Mouse (Mus musculus) limb, embryonic 14.5 days (tissue): ENCODE data around the gene Tmc8. TPM values are rescaled to one million over a fixed set of nuclear protein-coding genes. Genes with fewer than 3 reads are reported as not detected.

ENCODE experiments used
- ATAC-seq: fragments of 200-750 bp; cut with Nextera tagmentation; 2 replicates; pipeline ENCODE4 v1.8.0; 2017; ENCODE audit warnings: low read depth, moderate number of reproducible peaks, moderate TSS enrichment; ENCODE audit not compliant: low FRiP score
- DNase-seq: peaks from one replicate; pipeline ENCODE4 v3.0.0-alpha.2; 2015; ENCODE audit warnings: low spot score
- H3K27ac ChIP-seq: fragments of 300-500 bp; sonication (generic); replicated peaks from 2 replicates; pipeline ENCODE4 v1.5.1; 2014; ENCODE audit warnings: low read depth, mild to moderate bottlenecking, low read length, moderate library complexity, mixed read lengths
- H3K27me3 ChIP-seq: fragments of 300-500 bp; sonication (generic); 2 replicates; pipeline ENCODE4 v1.6.1; 2014; ENCODE audit warnings: low read length, mixed read lengths; ENCODE audit not compliant: control insufficient read depth, insufficient read depth
- H3K36me3 ChIP-seq: fragments of 300-500 bp; sonication (generic); 2 replicates; pipeline ENCODE4 v1.6.1; 2014; ENCODE audit warnings: mild to moderate bottlenecking, low read length, moderate library complexity, mixed read lengths; ENCODE audit not compliant: control insufficient read depth, insufficient read depth
- H3K4me1 ChIP-seq: fragments of 300-500 bp; sonication (generic); 2 replicates; pipeline ENCODE4 v1.6.1; 2014; ENCODE audit warnings: antibody characterized with exemption, low read length, mixed read lengths; ENCODE audit not compliant: control insufficient read depth, insufficient read depth
- H3K4me2 ChIP-seq: fragments of 300-500 bp; sonication (generic); replicated peaks from 2 replicates; pipeline ENCODE4 v1.6.1; 2014; ENCODE audit warnings: low read depth, mild to moderate bottlenecking, low read length, moderate library complexity; ENCODE audit not compliant: severe bottlenecking
- H3K4me3 ChIP-seq: fragments of 300-500 bp; sonication (generic); replicated peaks from 2 replicates; pipeline ENCODE4 v1.5.1; 2014; ENCODE audit warnings: low read length
- H3K9ac ChIP-seq: fragments of 300-500 bp; sonication (generic); 2 replicates; pipeline ENCODE4 v1.6.1; 2014; ENCODE audit warnings: mild to moderate bottlenecking, low read depth, low read length, moderate library complexity; ENCODE audit not compliant: severe bottlenecking
- H3K9me3 ChIP-seq: fragments of 300-500 bp; sonication (generic); 2 replicates; pipeline ENCODE4 v1.6.1; 2016; ENCODE audit warnings: low read length; ENCODE audit not compliant: control insufficient read depth
- POLR2A ChIP-seq: fragments of 200-500 bp; IDR thresholded peaks from 2 replicates; pipeline ENCODE4 v1.8.0; 2012; ENCODE audit warnings: inconsistent platforms, mild to moderate bottlenecking, moderate library complexity, borderline replicate concordance; ENCODE audit not compliant: insufficient read depth, insufficient read length; ENCODE audit errors: extremely low read depth
- WGBS: fragments of 180-500 bp; shearing (Covaris S2); extraction: QIAGEN DNeasy Blood & Tissue Kit; methylation state at CpG from one replicate; pipeline ENCODE4 v1.1.7; 2014; 5-methylcytosine and 5-hydroxymethylcytosine counted together
- polyA plus RNA-seq, 2 experiments: library from polyadenylated mRNA; depleted of rRNA in 1 of 2; stranded (reverse) in 1 of 2; unstranded in 1 of 2; fragments of >200 nt; fragmentation: Nextera tagmentation in 1 of 2; extraction: Ambion mirVana in 1 of 2; gene quantifications; 2 replicates each; pipeline versions ENCODE4 v1.2.1 to v1.2.3; 2012 to 2014

Tmc8 gene
- polyA plus RNA-seq, 2 experiments: 1.1 to 3.1 TPM

GRCm38 (mm10) chr11:117834086-117834485 is 52.2 kb downstream of the Tmc8 start:
- Histone ChIP-seq H3K4me3 (no peak overlapping the region), H3K9me3 (no peaks in the 10 kb centered on the region), H3K9ac (no peak overlapping the region), H3K4me1 (peaks cover 3% of the 10 kb centered on the region), H3K27me3 (no peaks in the 10 kb centered on the region), H3K27ac (no peak overlapping the region), H3K4me2 (no peak overlapping the region), H3K36me3 (no peaks in the 10 kb centered on the region)
- DNase-seq (no peak), ATAC-seq (no peak)
- TF ChIP-seq POLR2A: no peak
- 92% methylated on average over 8 of the region's 8 CpGs for WGBS

GRCm38 (mm10) chr11:117836306-117836705 is 54.4 kb downstream of the Tmc8 start:
- no peaks in the 10 kb centered on the region for H3K36me3 ChIP-seq
- no peak for TF ChIP-seq POLR2A
- no peak overlapping the region for H3K4me3 ChIP-seq
- peak; percentile 8 for DNase-seq
- peak overlapping the region; percentile 25; the same call in 1 of the 2 replicates for H3K4me2 ChIP-seq
- no peaks in the 10 kb centered on the region for H3K9me3 ChIP-seq
- ATAC-seq: 0 out of 2 replicates have a peak, but pooled peaks have one; percentile 9
- no peak overlapping the region for H3K9ac ChIP-seq
- peaks cover 3% of the 10 kb centered on the region for H3K4me1 ChIP-seq
- 28% methylated on average over 13 of the region's 13 CpGs for WGBS
- no peak overlapping the region for H3K27ac ChIP-seq
- H3K27me3 ChIP-seq: no peaks in the 10 kb centered on the region

- Histone ChIP-seq H3K27me3 (no peaks in the 10 kb centered on the region), H3K27ac (no peak overlapping the region), H3K36me3 (no peaks in the 10 kb centered on the region), H3K4me1 (no peaks in the 10 kb centered on the region), H3K9me3 (no peaks in the 10 kb centered on the region), H3K9ac (no peak overlapping the region), H3K4me2 (no peak overlapping the region), H3K4me3 (no peak overlapping the region)
- 59% methylated on average over 2 of the region's 2 CpGs for WGBS
- no peak for TF ChIP-seq POLR2A
- DNase-seq (no peak), ATAC-seq (no peak)
Observed at GRCm38 (mm10) chr11:117838572-117838971, 56.7 kb downstream of the Tmc8 start.

- 88% methylated on average over 1 of the region's 1 CpGs for WGBS
- no peak overlapping the region for H3K27ac ChIP-seq
- no peak for TF ChIP-seq POLR2A
Observed at GRCm38 (mm10) chr11:117839021-117839420, 57.1 kb downstream of the Tmc8 start.

GRCm38 (mm10) chr11:117840910-117841309 is 59.0 kb downstream of the Tmc8 start:
- DNase-seq (no peak), ATAC-seq (no peak)
- no peaks in the 10 kb centered on the region for H3K9me3 ChIP-seq
- H3K4me1 ChIP-seq: no peaks in the 10 kb centered on the region
- no peak for TF ChIP-seq POLR2A
- H3K27me3 ChIP-seq: no peaks in the 10 kb centered on the region
- no peak overlapping the region for H3K9ac ChIP-seq
- no peak overlapping the region for H3K4me2 ChIP-seq
- no peaks in the 10 kb centered on the region for H3K36me3 ChIP-seq
- no peak overlapping the region for H3K27ac ChIP-seq
- WGBS: 48% methylated on average over 1 of the region's 1 CpGs
- H3K4me3 ChIP-seq: no peak overlapping the region

More at GRCm38 (mm10) chr11:117839021-117839420, 57.1 kb downstream of the Tmc8 start:
- Histone ChIP-seq H3K4me1 (no peaks in the 10 kb centered on the region), H3K9me3 (no peaks in the 10 kb centered on the region), H3K4me2 (no peak overlapping the region), H3K27me3 (no peaks in the 10 kb centered on the region), H3K4me3 (no peak overlapping the region), H3K9ac (no peak overlapping the region), H3K36me3 (no peaks in the 10 kb centered on the region)
- ATAC-seq (no peak), DNase-seq (no peak)

Other genes starting within 250 kb of the Tmc8 start
- 34.7 and 43.7 TPM in 2 replicates for gene Tnrc6c, start 127.8 kb upstream of the Tmc8 start, polyA plus RNA-seq (2012; rRNA removed)
- 18.1 and 21.1 TPM in 2 replicates for gene Tnrc6c, start 127.8 kb upstream of the Tmc8 start, polyA plus RNA-seq (2014; fragmentation: Nextera tagmentation; extraction: Ambion mirVana)
- 28.2 and 31.1 TPM in 2 replicates for gene Tmc6, start 122 bp downstream of the Tmc8 start, polyA plus RNA-seq (2012; rRNA removed)
- 19.0 and 24.5 TPM in 2 replicates for gene Tmc6, start 122 bp downstream of the Tmc8 start, polyA plus RNA-seq (2014; fragmentation: Nextera tagmentation; extraction: Ambion mirVana)
- 0.11 and 0.41 TPM in 2 replicates for gene 6030468B19Rik, start 15.6 kb downstream of the Tmc8 start, polyA plus RNA-seq (2012; rRNA removed)
- gene 6030468B19Rik, start 15.6 kb downstream of the Tmc8 start, polyA plus RNA-seq (2014; fragmentation: Nextera tagmentation; extraction: Ambion mirVana): not detected in 2 replicates
- 0.17 and 0.62 TPM in 2 replicates for gene Gm20708, start 27.6 kb downstream of the Tmc8 start, polyA plus RNA-seq (2012; rRNA removed)
- 0.59 and 0.92 TPM in 2 replicates for gene Gm20708, start 27.6 kb downstream of the Tmc8 start, polyA plus RNA-seq (2014; fragmentation: Nextera tagmentation; extraction: Ambion mirVana)
- gene Syngr2, start 27.6 kb downstream of the Tmc8 start, polyA plus RNA-seq (2012; rRNA removed): 41.4 and 58.5 TPM in 2 replicates
- gene Syngr2, start 27.6 kb downstream of the Tmc8 start, polyA plus RNA-seq (2014; fragmentation: Nextera tagmentation; extraction: Ambion mirVana): 68.3 and 75.8 TPM in 2 replicates
- gene Afmid, start 43.8 kb downstream of the Tmc8 start, polyA plus RNA-seq (2012; rRNA removed): 10.4 TPM in 2 replicates
- gene Afmid, start 43.8 kb downstream of the Tmc8 start, polyA plus RNA-seq (2014; fragmentation: Nextera tagmentation; extraction: Ambion mirVana): 4.6 and 5.3 TPM in 2 replicates
- gene Tk1, start 44.0 kb downstream of the Tmc8 start, polyA plus RNA-seq (2012; rRNA removed): 160 and 175 TPM in 2 replicates
- gene Tk1, start 44.0 kb downstream of the Tmc8 start, polyA plus RNA-seq (2014; fragmentation: Nextera tagmentation; extraction: Ambion mirVana): 128 and 132 TPM in 2 replicates
- 128 and 138 TPM in 2 replicates for gene Birc5, start 67.2 kb downstream of the Tmc8 start, polyA plus RNA-seq (2012; rRNA removed)
- gene Birc5, start 67.2 kb downstream of the Tmc8 start, polyA plus RNA-seq (2014; fragmentation: Nextera tagmentation; extraction: Ambion mirVana): 267 and 276 TPM in 2 replicates
- gene Tmem235, start 78.7 kb downstream of the Tmc8 start, polyA plus RNA-seq (2012; rRNA removed): not detected in 2 replicates
- not detected in 2 replicates for gene Tmem235, start 78.7 kb downstream of the Tmc8 start, polyA plus RNA-seq (2014; fragmentation: Nextera tagmentation; extraction: Ambion mirVana)
- gene Tha1, start 91.4 kb downstream of the Tmc8 start, polyA plus RNA-seq (2012; rRNA removed): 6.5 and 6.9 TPM in 2 replicates
- 3.4 and 4.1 TPM in 2 replicates for gene Tha1, start 91.4 kb downstream of the Tmc8 start, polyA plus RNA-seq (2014; fragmentation: Nextera tagmentation; extraction: Ambion mirVana)
- 18.4 and 21.3 TPM in 2 replicates for gene Socs3, start 188.0 kb downstream of the Tmc8 start, polyA plus RNA-seq (2012; rRNA removed)
- gene Socs3, start 188.0 kb downstream of the Tmc8 start, polyA plus RNA-seq (2014; fragmentation: Nextera tagmentation; extraction: Ambion mirVana): 6.4 and 8.6 TPM in 2 replicates
- gene Pgs1, start 204.2 kb downstream of the Tmc8 start, polyA plus RNA-seq (2012; rRNA removed): 36.2 and 41.7 TPM in 2 replicates
- 30.5 and 35.9 TPM in 2 replicates for gene Pgs1, start 204.2 kb downstream of the Tmc8 start, polyA plus RNA-seq (2014; fragmentation: Nextera tagmentation; extraction: Ambion mirVana)